Mouse (Mus musculus): ENCODE data around the gene Adk. TPM values are rescaled to one million over a fixed set of nuclear protein-coding genes. Genes with fewer than 3 reads are reported as not detected.

Gene Adk
- polyA plus RNA-seq, 1 experiment from 2014 or later: 79.3 TPM

DNA sequence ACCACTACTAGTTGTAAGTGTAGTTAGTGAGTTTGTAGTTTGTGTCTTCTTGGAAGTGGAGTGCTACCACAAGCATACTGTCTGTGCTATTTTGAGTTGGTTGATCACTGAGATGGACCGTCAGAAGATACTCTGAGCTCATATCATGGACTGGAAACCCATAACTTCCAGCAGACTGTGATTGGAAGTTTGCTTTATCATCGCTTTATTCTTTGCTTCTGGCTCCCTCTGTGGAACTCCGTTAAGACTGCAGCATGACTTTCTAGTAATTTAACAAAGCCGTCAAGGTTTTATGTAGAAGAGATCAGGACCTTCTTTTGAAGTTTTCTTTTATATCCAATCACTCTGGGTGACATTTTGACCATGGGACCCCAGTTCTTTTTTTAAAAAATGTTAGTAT is 58.1 kb downstream of the Adk start:
- Histone ChIP-seq H3K9ac (no peak overlapping the region), H3K9me3 (replicated peaks) (no peaks in the 10 kb centered on the region), H3K36me3 (no peaks in the 10 kb centered on the region), H3K4me3 (no peak overlapping the region), H3K4me2 (replicated peaks) (no peak overlapping the region), H3K4me1 (no peaks in the 10 kb centered on the region), H3K27ac (no peak overlapping the region), H3K27me3 (no peaks in the 10 kb centered on the region)
- 91% methylated on average over 4 of the region's 4 CpGs for WGBS
- no peak for ATAC-seq (ENCODE audit: low FRiP score)

DNA sequence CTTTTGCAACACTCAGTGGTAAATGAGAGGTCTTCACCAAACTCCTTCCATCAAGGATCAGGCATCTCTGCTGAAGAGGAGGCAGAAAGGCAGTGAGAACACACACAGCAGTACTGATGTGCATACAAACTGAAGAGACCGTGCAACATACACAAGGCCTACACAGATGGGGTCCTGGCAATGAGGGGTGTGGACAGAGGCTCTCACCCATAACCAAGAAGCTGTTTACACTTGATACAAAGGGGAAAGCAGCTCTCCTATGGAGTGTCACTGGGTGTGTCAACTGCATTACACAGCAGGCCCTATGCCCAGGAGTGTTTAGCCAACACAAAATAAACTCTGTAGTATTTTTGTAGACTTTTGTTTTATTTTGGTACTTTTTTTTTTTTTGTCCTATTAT is 59.1 kb downstream of the Adk start:
- 64% methylated on average over 1 of the region's 1 CpGs for WGBS
- H3K9me3 ChIP-seq (replicated peaks): no peaks in the 10 kb centered on the region
- no peaks in the 10 kb centered on the region for H3K27me3 ChIP-seq
- no peak overlapping the region for H3K4me2 ChIP-seq (replicated peaks)
- no peak overlapping the region for H3K4me3 ChIP-seq
- no peak overlapping the region for H3K9ac ChIP-seq
- H3K36me3 ChIP-seq: no peaks in the 10 kb centered on the region
- no peak for ATAC-seq (ENCODE audit: low FRiP score)
- no peak overlapping the region for H3K27ac ChIP-seq
- H3K4me1 ChIP-seq: no peaks in the 10 kb centered on the region

DNA sequence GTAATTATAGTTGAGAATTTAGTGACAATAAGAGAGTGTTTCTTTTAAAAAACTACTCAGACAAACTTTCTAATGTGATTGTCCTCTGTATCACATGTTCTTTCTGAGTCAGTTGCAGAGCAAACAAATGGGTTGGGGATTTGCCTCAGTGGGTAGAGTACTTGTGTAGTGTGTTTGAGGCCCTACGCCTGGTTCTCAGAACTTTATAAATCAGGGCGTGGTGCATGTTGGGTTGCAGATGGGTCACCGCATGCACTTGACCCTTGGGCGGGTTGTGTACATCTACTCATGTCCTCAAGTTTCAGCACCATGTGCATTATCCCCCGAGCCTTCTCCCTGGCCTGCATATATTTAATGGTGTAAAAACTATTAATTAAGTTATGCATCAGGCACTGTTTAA is 59.8 kb downstream of the Adk start:
- no peaks in the 10 kb centered on the region for H3K27me3 ChIP-seq
- H3K4me2 ChIP-seq (replicated peaks): no peak overlapping the region
- H3K36me3 ChIP-seq: no peaks in the 10 kb centered on the region
- no peak overlapping the region for H3K4me3 ChIP-seq
- no peak for ATAC-seq (ENCODE audit: low FRiP score)
- H3K9me3 ChIP-seq (replicated peaks): no peaks in the 10 kb centered on the region
- no peak overlapping the region for H3K27ac ChIP-seq
- WGBS: 90% methylated on average over 5 of the region's 5 CpGs
- no peaks in the 10 kb centered on the region for H3K4me1 ChIP-seq
- H3K9ac ChIP-seq: no peak overlapping the region

DNA sequence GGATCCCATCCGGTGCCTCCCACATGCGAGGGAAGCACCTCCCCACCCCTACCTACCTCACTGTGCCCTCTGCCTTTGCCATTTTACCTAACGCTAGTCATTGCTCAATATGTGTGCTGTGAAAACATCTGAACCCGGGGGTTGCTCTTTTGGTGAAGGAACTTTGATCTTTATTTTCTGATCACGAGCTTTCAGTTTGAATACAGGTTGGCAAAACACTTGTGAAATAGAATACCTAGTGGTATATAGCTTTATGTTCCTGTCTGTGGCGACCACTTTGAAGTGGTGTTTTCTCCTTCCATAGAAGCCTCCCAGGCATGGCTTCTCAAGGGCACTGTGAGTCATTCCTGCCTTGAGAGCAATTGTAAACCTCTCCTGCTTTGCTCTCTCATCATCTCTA is 60.4 kb downstream of the Adk start:
- no peaks in the 10 kb centered on the region for H3K36me3 ChIP-seq
- WGBS: 86% methylated on average over 6 of the region's 6 CpGs
- H3K27ac ChIP-seq: no peak overlapping the region
- no peaks in the 10 kb centered on the region for H3K9me3 ChIP-seq (replicated peaks)
- no peaks in the 10 kb centered on the region for H3K4me1 ChIP-seq
- no peaks in the 10 kb centered on the region for H3K27me3 ChIP-seq
- H3K9ac ChIP-seq: no peak overlapping the region
- H3K4me3 ChIP-seq: no peak overlapping the region
- ATAC-seq (ENCODE audit: low FRiP score): no peak
- no peak overlapping the region for H3K4me2 ChIP-seq (replicated peaks)

DNA sequence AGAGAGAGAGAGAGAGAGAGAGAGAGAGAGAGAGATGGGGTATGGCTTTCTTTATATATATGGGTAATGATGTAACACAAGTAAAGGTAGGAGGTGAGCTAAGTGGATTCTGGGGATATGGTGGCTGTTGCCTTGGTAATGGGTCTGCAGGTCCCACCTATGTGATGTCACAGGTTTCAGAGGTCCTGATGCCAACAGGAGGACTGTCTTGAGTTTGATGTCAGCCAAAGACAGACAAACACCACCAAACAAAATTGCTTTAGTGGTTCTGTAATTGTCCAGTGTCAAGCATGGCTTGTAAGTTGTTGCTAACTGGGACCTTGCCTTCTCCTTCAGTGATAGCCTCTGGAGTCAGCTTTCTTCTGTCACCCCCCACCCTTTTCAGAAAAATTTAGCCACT is 62.0 kb downstream of the Adk start:
- H3K9ac ChIP-seq: no peak overlapping the region
- H3K36me3 ChIP-seq: no peaks in the 10 kb centered on the region
- H3K4me3 ChIP-seq: no peak overlapping the region
- no peaks in the 10 kb centered on the region for H3K9me3 ChIP-seq (replicated peaks)
- H3K4me1 ChIP-seq: no peaks in the 10 kb centered on the region
- H3K27ac ChIP-seq: no peak overlapping the region
- H3K27me3 ChIP-seq: no peaks in the 10 kb centered on the region
- no peak for ATAC-seq (ENCODE audit: low FRiP score)
- no peak overlapping the region for H3K4me2 ChIP-seq (replicated peaks)

DNA sequence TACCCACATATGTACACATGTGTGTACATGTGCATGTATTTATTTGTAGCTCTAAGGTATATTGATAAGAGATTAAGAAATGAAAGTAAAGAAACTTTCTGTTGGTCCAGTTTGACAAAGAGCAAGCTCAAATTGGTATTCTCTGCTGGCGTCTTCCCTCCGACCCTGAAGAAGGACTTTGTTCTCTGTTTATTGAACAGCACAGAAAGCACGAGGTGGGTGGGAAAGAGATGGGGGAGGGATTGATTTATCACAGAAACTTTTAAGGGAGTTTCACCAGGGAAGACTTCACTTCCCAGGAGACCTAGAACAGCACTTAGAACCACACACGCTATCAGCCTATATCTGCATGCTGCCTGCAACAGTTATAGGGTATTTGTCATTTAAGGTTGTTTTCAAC is 62.9 kb downstream of the Adk start:
- no peak overlapping the region for H3K27ac ChIP-seq
- no peak for ATAC-seq (ENCODE audit: low FRiP score)
- no peaks in the 10 kb centered on the region for H3K36me3 ChIP-seq
- no peak overlapping the region for H3K9ac ChIP-seq
- 58% methylated on average over 4 of the region's 4 CpGs for WGBS
- H3K27me3 ChIP-seq: no peaks in the 10 kb centered on the region
- H3K4me3 ChIP-seq: no peak overlapping the region
- H3K9me3 ChIP-seq (replicated peaks): no peaks in the 10 kb centered on the region
- H3K4me1 ChIP-seq: no peaks in the 10 kb centered on the region
- no peak overlapping the region for H3K4me2 ChIP-seq (replicated peaks)

DNA sequence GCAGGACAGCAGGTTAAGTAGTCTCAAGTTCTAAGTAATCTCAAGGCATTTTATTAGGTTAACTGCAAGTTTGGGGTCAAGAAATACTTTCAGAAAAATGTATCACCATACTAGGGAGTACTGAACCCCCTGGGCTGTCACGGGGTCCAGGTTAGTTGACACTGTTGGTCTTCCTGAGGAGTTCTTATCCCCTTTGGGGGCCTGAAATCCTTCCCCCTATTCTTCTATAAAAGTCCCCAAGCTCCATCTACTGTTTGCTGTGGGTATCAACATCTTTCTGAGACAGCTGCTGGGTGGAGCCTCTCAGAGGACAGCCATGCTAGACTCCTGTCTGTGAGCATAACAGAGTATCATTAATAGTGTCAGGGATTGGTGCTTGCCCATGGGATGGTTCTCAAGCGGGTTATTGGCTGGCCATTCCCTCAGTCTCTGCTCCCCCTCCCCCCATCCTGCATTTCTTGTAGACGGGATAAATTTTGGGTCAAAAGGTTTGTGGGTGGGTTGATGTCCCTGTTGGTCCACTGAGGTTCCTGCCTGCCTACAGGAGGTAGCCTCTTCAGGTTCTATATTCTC is 63.6 kb downstream of the Adk start:
- H3K4me2 ChIP-seq (replicated peaks): no peak overlapping the region

DNA sequence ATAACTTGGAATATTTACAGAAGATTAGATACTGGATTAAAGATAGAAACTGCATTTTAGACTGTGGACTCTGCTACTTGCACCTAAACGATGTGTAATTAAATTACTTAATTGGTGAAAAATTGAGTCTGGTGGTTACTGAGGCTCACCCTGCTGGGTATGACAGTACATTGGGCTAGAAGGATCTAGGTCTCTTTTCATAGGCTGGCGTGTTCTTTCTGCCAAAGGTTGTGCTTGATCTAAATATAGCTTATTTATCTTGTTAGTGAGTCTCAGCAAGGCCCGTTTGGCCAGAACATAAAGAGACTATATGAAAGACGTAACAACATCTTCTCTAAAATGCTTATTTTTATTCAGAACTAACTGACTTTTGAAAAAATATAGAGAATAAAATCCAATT is 65.7 kb downstream of the Adk start:
- no peak overlapping the region for H3K4me3 ChIP-seq
- ATAC-seq (ENCODE audit: low FRiP score): no peak
- H3K4me1 ChIP-seq: no peaks in the 10 kb centered on the region
- no peak overlapping the region for H3K27ac ChIP-seq
- H3K36me3 ChIP-seq: no peaks in the 10 kb centered on the region
- H3K9ac ChIP-seq: no peak overlapping the region
- no peaks in the 10 kb centered on the region for H3K27me3 ChIP-seq
- no peak overlapping the region for H3K4me2 ChIP-seq (replicated peaks)
- H3K9me3 ChIP-seq (replicated peaks): no peaks in the 10 kb centered on the region
- 83% methylated on average over 4 of the region's 4 CpGs for WGBS

More for the DNA sequence above, 63.6 kb downstream of the Adk start:
- no peak overlapping the region for H3K4me3 ChIP-seq
- 64% methylated on average over 3 of the region's 3 CpGs for WGBS
- no peak for ATAC-seq (ENCODE audit: low FRiP score)
- no peaks in the 10 kb centered on the region for H3K9me3 ChIP-seq (replicated peaks)
- no peaks in the 10 kb centered on the region for H3K27me3 ChIP-seq
- H3K4me1 ChIP-seq: no peaks in the 10 kb centered on the region
- H3K9ac ChIP-seq: no peak overlapping the region
- no peak overlapping the region for H3K27ac ChIP-seq
- no peaks in the 10 kb centered on the region for H3K36me3 ChIP-seq

DNA sequence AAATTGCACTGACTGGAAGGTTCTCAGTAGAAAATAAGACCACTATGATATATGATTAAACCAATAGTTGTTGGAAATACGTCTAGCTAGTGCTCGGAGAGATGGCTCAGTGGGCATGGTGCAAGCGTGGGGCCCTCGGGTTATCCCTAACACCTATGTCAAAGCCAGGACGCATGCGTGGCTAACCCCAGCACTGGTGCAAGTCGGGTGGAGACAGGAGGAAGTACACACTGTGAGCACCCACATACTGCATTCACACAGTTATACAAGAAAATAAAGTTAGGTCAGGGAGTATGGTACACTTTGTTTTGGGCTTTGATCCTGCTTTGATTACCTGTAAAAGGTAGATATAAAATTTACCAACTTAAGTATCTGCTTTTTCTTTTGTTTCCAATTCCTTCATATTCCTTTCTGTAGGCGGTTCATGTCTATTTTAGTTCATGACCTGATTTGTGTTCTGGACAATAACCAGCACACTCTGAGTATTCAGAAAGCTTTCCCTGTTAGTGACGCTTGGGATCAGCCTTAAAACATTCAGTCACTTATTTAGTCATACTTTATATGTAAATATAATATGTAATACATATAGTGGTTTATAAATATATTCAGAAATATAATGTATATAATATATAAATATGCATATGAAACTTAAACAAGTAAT is 67.4 kb downstream of the Adk start:
- H3K4me1 ChIP-seq: no peaks in the 10 kb centered on the region
- no peaks in the 10 kb centered on the region for H3K36me3 ChIP-seq
- no peak for ATAC-seq (ENCODE audit: low FRiP score)
- WGBS: 85% methylated on average over 9 of the region's 9 CpGs
- H3K4me2 ChIP-seq (replicated peaks): no peak overlapping the region
- no peaks in the 10 kb centered on the region for H3K27me3 ChIP-seq
- H3K27ac ChIP-seq: no peak overlapping the region
- no peak overlapping the region for H3K4me3 ChIP-seq
- no peaks in the 10 kb centered on the region for H3K9me3 ChIP-seq (replicated peaks)
- no peak overlapping the region for H3K9ac ChIP-seq

DNA sequence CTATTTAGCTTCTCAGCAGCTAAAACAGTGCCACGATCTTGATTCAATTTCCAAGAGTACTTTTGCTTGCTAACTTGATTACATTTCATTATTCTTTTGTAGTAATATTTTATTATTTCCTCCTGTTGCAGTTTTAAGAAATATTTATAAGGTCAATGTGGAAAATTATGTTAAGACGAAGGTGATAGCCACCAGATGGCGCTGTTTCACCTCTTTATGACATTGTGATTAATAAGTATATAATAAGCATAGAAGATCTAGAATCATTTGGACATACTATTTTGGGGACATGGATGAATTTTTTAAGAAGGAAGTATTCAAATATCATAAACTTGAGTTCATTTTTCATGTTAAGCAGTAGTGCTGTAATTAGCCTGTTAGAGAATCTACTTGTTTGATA is 68.1 kb downstream of the Adk start:
- H3K4me1 ChIP-seq: no peaks in the 10 kb centered on the region
- H3K27ac ChIP-seq: no peak overlapping the region
- ATAC-seq (ENCODE audit: low FRiP score): no peak
- H3K4me3 ChIP-seq: no peak overlapping the region
- no peak overlapping the region for H3K4me2 ChIP-seq (replicated peaks)
- WGBS: 52% methylated on average over 3 of the region's 3 CpGs
- no peaks in the 10 kb centered on the region for H3K27me3 ChIP-seq
- no peak overlapping the region for H3K9ac ChIP-seq
- H3K9me3 ChIP-seq (replicated peaks): no peaks in the 10 kb centered on the region
- H3K36me3 ChIP-seq: no peaks in the 10 kb centered on the region

DNA sequence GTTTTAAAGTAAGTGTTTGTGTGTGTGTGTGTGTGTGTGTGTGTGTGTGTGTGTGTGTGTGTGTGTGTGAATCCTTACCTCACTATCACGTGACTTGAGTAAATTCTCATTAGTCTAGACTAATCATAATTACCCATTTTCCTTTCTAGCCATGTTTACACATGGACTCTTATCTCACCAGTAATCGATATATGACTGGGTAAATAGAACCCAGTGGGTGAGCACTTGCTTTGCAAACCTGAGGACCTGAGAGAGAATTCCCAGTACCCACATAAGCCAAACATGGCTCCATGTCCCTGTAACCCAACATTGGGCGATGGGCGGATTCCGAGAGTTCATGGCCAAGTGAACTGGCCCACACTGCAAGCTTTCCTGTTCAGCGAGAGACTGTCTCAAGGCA is 74.8 kb downstream of the Adk start:
- no peak overlapping the region for H3K27ac ChIP-seq
- H3K9ac ChIP-seq: no peak overlapping the region
- no peaks in the 10 kb centered on the region for H3K4me1 ChIP-seq
- no peaks in the 10 kb centered on the region for H3K27me3 ChIP-seq
- no peak overlapping the region for H3K4me2 ChIP-seq (replicated peaks)
- no peak for ATAC-seq (ENCODE audit: low FRiP score)
- WGBS: 97% methylated on average over 6 of the region's 6 CpGs
- no peak overlapping the region for H3K4me3 ChIP-seq
- no peaks in the 10 kb centered on the region for H3K9me3 ChIP-seq (replicated peaks)
- H3K36me3 ChIP-seq: no peaks in the 10 kb centered on the region

DNA sequence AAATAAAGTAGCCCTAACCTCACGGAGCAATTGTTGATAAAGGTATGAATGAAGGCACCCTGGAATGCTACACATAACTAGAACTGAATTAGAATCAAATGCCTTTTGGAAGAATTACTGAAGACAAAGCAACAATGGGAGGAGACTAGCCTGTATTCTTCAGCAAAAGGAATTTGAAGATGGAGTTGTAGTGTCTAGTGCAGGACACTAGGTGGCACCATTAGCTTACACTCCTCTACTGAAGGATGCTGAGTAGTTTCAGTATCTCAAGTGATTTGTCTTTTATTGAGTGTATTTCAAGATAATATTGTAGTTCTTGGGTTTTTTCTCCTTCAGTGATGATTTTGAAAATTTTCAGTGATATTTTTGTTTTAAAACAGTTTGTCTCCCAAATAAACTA is 84.5 kb downstream of the Adk start:
- 41% methylated on average over 1 of the region's 1 CpGs for WGBS
- H3K36me3 ChIP-seq: no peaks in the 10 kb centered on the region
- no peaks in the 10 kb centered on the region for H3K9me3 ChIP-seq (replicated peaks)
- H3K4me3 ChIP-seq: no peak overlapping the region
- ATAC-seq (ENCODE audit: low FRiP score): no peak
- no peak overlapping the region for H3K9ac ChIP-seq
- H3K4me1 ChIP-seq: no peaks in the 10 kb centered on the region
- H3K27me3 ChIP-seq: no peaks in the 10 kb centered on the region
- H3K4me2 ChIP-seq (replicated peaks): no peak overlapping the region
- no peak overlapping the region for H3K27ac ChIP-seq

DNA sequence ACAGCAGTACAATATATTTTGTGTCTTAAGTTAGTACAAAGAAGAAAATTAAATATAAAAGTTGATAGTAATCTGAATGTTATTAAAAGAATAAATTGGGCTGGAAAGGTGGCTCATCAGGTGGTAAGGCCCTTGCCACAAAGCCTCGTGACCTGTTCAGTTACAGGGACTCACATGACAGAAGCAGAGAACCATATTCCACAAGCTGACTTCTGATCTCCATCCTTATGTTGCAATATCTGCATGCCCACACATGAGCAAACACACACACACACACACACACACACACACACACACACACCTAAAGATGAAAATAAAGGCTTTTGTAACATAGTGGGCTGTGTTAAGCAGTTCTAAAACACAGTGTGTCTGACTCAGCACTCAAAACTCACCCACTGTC is 90.2 kb downstream of the Adk start:
- H3K9me3 ChIP-seq (replicated peaks): no peaks in the 10 kb centered on the region
- H3K4me1 ChIP-seq: no peaks in the 10 kb centered on the region
- 92% methylated on average over 1 of the region's 1 CpGs for WGBS
- no peak overlapping the region for H3K4me2 ChIP-seq (replicated peaks)
- H3K4me3 ChIP-seq: no peak overlapping the region
- H3K9ac ChIP-seq: no peak overlapping the region
- H3K36me3 ChIP-seq: no peaks in the 10 kb centered on the region
- H3K27ac ChIP-seq: no peak overlapping the region
- no peaks in the 10 kb centered on the region for H3K27me3 ChIP-seq
- no peak for ATAC-seq (ENCODE audit: low FRiP score)
